Mouse (Mus musculus) neural tube, embryonic 15.5 days (tissue): ENCODE data around the gene Spsb3. TPM values are rescaled to one million over a fixed set of nuclear protein-coding genes. Genes with fewer than 3 reads are reported as not detected.

Experiments
- ATAC-seq: fragments of 200-750 bp; cut with Nextera tagmentation; 2 replicates; pipeline ENCODE4 v1.8.0; 2017; ENCODE audit warnings: mild to moderate bottlenecking, moderate TSS enrichment, moderate library complexity; ENCODE audit not compliant: low FRiP score
- H3K27ac ChIP-seq: fragments of 300-500 bp; sonication (generic); replicated peaks from 2 replicates; pipeline ENCODE4 v1.5.1; 2015; ENCODE audit warnings: mild to moderate bottlenecking, inconsistent platforms
- H3K27me3 ChIP-seq: fragments of 300-500 bp; sonication (generic); replicated peaks from 2 replicates; pipeline ENCODE4 v1.6.1; 2015; ENCODE audit warnings: inconsistent platforms
- H3K36me3 ChIP-seq: fragments of 300-500 bp; sonication (generic); 2 replicates; pipeline ENCODE4 v1.6.1; 2015; ENCODE audit warnings: inconsistent platforms
- H3K4me1 ChIP-seq: fragments of 300-500 bp; sonication (generic); 2 replicates; pipeline ENCODE4 v1.6.1; 2015; ENCODE audit warnings: inconsistent platforms
- H3K4me2 ChIP-seq: fragments of 300-500 bp; sonication (generic); 2 replicates; pipeline ENCODE4 v1.6.1; 2015; ENCODE audit warnings: inconsistent platforms, mild to moderate bottlenecking, moderate library complexity
- H3K4me3 ChIP-seq: fragments of 300-500 bp; sonication (generic); replicated peaks from 2 replicates; pipeline ENCODE4 v1.5.1; 2015; ENCODE audit warnings: mild to moderate bottlenecking, inconsistent platforms
- H3K9ac ChIP-seq: fragments of 300-500 bp; sonication (generic); replicated peaks from 2 replicates; pipeline ENCODE4 v1.6.1; 2015; ENCODE audit warnings: mild to moderate bottlenecking, inconsistent platforms
- H3K9me3 ChIP-seq: fragments of 300-500 bp; sonication (generic); replicated peaks from 2 replicates; pipeline ENCODE4 v1.6.1; 2016; ENCODE audit warnings: inconsistent platforms
- WGBS: fragments of 180-500 bp; shearing (Covaris S2); methylation state at CpG from one replicate; pipeline ENCODE4 v1.1.7; 2015; ENCODE audit warnings: mixed read lengths; 5-methylcytosine and 5-hydroxymethylcytosine counted together
- polyA plus RNA-seq: library from polyadenylated mRNA; unstranded; fragments of >200 nt; fragmentation: Nextera tagmentation; extraction: Ambion mirVana; gene quantifications from 2 replicates; pipeline ENCODE4 v1.2.1, GENCODE M21; 2015

Gene Spsb3
- polyA plus RNA-seq, result 77.6 and 84.2 TPM in 2 replicates

DNA sequence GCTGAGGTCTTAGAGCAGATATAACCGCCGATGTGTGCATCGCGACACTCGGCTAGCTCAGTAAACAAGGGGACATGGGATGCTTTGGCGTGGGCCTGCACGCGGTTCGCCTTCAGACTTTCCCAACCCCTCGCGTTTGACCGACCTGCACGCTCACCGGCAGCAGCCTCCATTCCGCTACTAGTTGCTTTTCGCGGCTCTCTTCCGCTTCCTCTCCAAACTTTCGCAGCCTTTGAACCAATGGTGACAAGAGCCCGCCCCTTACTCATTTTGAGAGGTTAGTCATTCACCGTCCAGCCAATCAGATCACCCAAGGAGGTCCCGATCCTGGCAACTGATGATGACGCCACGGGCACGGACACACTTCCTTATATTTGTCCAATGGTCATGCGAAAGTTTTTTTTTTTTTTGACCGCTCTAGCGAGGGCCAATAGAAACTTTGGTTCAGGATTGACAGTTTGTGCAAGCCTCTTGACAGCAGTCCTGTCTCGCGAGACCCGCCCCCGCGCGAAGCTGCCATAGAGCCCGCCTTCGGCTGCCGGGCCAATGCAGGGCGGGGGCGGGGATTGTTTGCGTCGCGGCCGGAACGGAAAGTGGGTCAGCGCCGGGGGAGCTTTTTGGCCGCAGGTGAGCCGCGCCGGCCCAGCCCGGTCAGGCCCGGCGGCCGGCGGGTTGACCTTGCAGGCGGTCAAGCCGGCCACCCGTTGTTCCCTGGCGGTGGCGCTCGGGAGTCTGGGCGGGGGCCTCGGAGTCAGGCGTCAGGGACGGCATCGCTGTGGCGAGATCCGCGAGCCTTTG lies at the start of gene Spsb3, which contains the start of gene Nubp2:
Spsb3 (plus strand) TSS at position 510 of the 798 bp plus-strand sequence.
Nubp2 (minus strand) TSS at position 216 of the 798 bp plus-strand sequence.
- Histone ChIP-seq H3K27ac (peak within 1 kb of the TSS; percentile 87), H3K36me3 (peaks cover 48% of the 10 kb centered on the region), H3K4me3 (peak within 1 kb of the TSS; percentile 93), H3K4me2 (peak within 1 kb of the TSS; percentile 96), H3K9ac (peak within 1 kb of the TSS; percentile 85), H3K9me3 (no peaks in the 10 kb centered on the region), H3K4me1 (peaks cover 52% of the 10 kb centered on the region), H3K27me3 (no peaks in the 10 kb centered on the region)
- WGBS, result under 1% methylated on average over 69 of the region's 69 CpGs
- peak; percentile 97 for ATAC-seq

DNA sequence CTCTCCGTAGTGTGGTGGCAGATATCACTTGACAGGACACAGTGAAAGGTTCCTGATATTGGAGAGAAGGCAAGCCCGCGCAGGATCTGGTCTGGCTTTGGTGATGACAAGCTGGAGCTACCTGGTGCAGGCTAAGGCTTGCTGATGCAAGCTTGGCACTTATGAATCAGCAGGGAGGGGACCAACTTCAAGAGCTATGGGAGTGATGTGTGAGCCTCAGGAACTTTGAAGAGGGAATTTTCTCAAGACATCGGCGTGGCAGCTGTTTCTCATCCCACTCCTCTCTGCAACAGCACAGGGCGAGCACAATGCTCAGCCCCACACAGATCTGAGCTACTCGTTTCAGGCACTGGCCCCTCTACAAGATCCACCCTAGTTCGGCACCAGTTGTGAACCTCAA lies 46.6 kb upstream of the Spsb3 start, which contains the start of gene Hagh:
Hagh (plus strand) TSS at position 302 of the 400 bp plus-strand sequence.
- no peak for ATAC-seq
- H3K27me3 ChIP-seq, result peaks cover 36% of the 10 kb centered on the region
- no peaks in the 10 kb centered on the region for H3K9me3 ChIP-seq
- H3K36me3 ChIP-seq, result no peaks in the 10 kb centered on the region
- 72% methylated on average over 8 of the region's 8 CpGs for WGBS
- no peak within 1 kb of the TSS for H3K27ac ChIP-seq
- H3K9ac ChIP-seq, result no peak within 1 kb of the TSS
- no peak within 1 kb of the TSS for H3K4me2 ChIP-seq
- H3K4me3 ChIP-seq, result no peak within 1 kb of the TSS
- no peaks in the 10 kb centered on the region for H3K4me1 ChIP-seq

DNA sequence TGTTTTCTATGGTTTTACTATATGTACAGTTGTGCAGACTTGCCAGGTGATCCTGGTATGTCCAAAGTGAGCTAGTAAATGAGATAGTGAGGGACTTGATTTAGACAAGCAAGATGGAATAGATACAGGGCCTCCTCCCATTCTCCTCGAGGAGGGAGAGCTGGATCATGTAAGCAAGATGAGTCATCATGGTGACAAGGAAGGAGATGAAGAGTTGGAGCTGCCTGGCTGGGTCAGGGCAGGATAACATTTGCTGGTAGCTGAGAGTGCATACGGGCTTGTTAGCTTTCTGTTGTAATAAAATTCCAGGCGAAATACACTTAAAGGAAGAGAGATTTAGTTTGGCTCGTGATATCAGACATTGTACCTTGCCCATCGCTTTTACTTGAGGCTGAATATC lies 46.1 kb upstream of the Spsb3 start:
- peaks cover 36% of the 10 kb centered on the region for H3K27me3 ChIP-seq
- no peak overlapping the region for H3K4me2 ChIP-seq
- no peak overlapping the region for H3K27ac ChIP-seq
- no peaks in the 10 kb centered on the region for H3K36me3 ChIP-seq
- no peak for ATAC-seq
- no peaks in the 10 kb centered on the region for H3K9me3 ChIP-seq
- 69% methylated on average over 5 of the region's 5 CpGs for WGBS
- H3K4me1 ChIP-seq, result no peaks in the 10 kb centered on the region
- H3K4me3 ChIP-seq, result no peak overlapping the region
- no peak overlapping the region for H3K9ac ChIP-seq

DNA sequence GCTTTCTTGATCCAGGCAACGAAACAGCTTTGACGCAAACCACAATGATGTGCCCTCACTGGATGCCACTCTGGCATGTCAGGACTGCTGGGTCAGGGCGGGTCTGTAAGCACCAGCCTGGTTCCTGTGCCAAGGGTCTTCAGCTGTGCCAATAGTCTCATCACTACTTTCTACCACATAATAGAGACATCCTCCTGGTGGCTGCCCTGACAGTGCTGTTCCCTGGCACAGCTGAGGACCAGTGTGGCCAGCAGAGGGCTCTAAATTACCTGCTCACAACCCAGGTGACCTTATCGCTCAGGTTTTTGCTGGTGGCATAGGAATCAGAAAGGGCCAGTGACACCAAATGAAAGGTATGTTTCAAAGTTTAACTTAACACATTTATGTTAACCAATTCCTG lies 45.3 kb upstream of the Spsb3 start:
- peaks cover 33% of the 10 kb centered on the region for H3K27me3 ChIP-seq
- H3K36me3 ChIP-seq, result no peaks in the 10 kb centered on the region
- 54% methylated on average over 4 of the region's 4 CpGs for WGBS
- no peaks in the 10 kb centered on the region for H3K4me1 ChIP-seq
- no peak overlapping the region for H3K4me2 ChIP-seq
- H3K4me3 ChIP-seq, result no peak overlapping the region
- H3K9ac ChIP-seq, result no peak overlapping the region
- no peak for ATAC-seq
- H3K27ac ChIP-seq, result no peak overlapping the region
- no peaks in the 10 kb centered on the region for H3K9me3 ChIP-seq

DNA sequence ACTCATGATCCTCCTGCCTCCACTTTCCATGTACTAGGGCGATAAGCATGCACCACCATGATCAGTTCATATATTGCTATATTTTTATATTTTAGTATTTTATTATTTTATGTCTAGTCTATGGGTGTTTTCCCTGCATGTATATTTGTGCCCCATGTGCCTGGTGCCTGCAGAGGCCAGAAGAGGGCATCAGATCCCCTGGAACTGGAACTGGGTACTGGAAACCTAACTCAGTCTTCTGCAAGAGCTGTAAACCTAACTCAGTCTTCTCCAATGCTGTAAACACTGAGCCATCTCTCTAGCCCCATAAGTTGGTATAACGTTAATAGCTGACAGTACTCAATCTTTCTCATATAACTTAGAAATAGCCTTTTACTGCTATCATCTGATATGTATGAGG lies 43.8 kb upstream of the Spsb3 start:
- Histone ChIP-seq H3K27ac (no peak overlapping the region), H3K4me1 (no peaks in the 10 kb centered on the region), H3K9ac (no peak overlapping the region), H3K36me3 (no peaks in the 10 kb centered on the region), H3K27me3 (peaks cover 27% of the 10 kb centered on the region), H3K9me3 (no peaks in the 10 kb centered on the region), H3K4me2 (no peak overlapping the region), H3K4me3 (no peak overlapping the region)
- WGBS, result 64% methylated on average over 2 of the region's 2 CpGs
- ATAC-seq, result no peak

DNA sequence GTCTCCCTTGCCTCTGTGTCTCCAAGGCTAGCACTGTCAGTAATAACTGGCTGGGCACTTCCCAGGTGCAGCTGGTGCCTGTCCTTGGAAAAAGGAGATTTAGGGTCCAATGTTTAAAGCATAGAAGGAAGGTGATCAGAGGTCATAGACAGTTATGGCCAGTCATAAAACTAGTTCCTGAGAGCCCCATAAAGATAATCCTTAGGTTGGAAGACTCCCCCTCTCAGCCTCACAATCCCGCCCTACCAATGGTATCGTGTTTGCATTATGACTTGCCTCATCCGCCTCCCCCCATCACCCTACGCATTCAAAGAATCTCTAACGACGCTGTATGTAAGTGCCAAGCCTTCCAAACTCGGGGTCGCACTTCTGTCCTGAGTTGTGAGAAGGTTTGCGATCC lies 41.9 kb upstream of the Spsb3 start:
- peaks cover 10% of the 10 kb centered on the region for H3K4me1 ChIP-seq
- H3K36me3 ChIP-seq, result no peaks in the 10 kb centered on the region
- H3K27ac ChIP-seq, result no peak overlapping the region
- H3K4me2 ChIP-seq, result no peak overlapping the region
- no peak overlapping the region for H3K4me3 ChIP-seq
- no peak overlapping the region for H3K9ac ChIP-seq
- peaks cover 27% of the 10 kb centered on the region for H3K27me3 ChIP-seq
- H3K9me3 ChIP-seq, result no peaks in the 10 kb centered on the region
- no peak for ATAC-seq
- 40% methylated on average over 9 of the region's 9 CpGs for WGBS

DNA sequence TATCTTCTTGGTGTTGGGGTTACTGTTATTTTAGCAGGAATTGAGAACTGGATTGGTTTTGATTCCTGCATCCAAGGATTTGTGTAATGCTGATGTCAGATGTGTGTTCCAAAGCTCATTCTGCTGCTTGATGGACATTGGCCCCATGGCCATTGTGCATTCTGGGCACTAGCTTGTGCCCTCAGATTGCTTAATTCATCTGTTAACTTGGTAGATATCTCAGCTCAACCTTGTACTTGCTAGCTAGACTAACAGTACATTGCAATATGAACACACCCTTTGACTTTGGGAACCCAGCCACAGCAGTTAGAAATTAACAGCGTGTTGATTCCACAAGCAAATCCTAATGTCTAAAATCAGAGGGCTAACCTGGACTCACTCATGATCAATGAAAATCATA lies 39.1 kb upstream of the Spsb3 start:
- no peak overlapping the region for H3K9ac ChIP-seq
- no peaks in the 10 kb centered on the region for H3K36me3 ChIP-seq
- no peaks in the 10 kb centered on the region for H3K9me3 ChIP-seq
- ATAC-seq, result no peak
- H3K27me3 ChIP-seq, result peaks cover 11% of the 10 kb centered on the region
- no peak overlapping the region for H3K4me2 ChIP-seq
- no peak overlapping the region for H3K27ac ChIP-seq
- 100% methylated on average over 1 of the region's 1 CpGs for WGBS
- no peak overlapping the region for H3K4me3 ChIP-seq
- H3K4me1 ChIP-seq, result peaks cover 23% of the 10 kb centered on the region

DNA sequence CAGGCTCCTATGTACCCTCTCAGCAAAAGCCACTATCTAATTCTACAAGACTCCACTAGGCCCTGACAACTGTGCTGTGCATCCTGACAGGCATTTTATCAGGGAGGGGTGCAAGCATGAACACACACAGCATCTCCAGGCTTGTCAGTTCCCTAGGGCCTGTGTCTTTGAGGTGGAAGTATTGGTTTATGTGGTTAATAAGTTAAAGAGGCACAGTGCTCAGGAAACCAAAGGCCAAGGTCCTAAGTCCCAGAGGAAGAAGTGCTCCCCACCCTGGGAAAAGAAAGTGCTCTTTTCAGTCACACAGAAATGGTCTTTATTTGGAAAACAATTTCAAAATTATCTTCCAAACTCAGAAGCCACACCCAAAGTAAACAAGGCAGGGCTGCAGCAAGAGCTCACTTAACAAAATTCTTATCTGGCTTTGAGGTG lies 37.8 kb upstream of the Spsb3 start:
- peaks cover 5% of the 10 kb centered on the region; the same call in 1 of the 2 replicates for H3K27me3 ChIP-seq
- peak overlapping the region; percentile 93 for H3K4me2 ChIP-seq
- H3K36me3 ChIP-seq, result peaks cover 5% of the 10 kb centered on the region
- no peak overlapping the region for H3K27ac ChIP-seq
- H3K4me3 ChIP-seq, result peak overlapping the region; percentile 12; the same call in 1 of the 2 replicates
- no peak for ATAC-seq
- no peak overlapping the region for H3K9ac ChIP-seq
- peaks cover 23% of the 10 kb centered on the region for H3K4me1 ChIP-seq
- no peaks in the 10 kb centered on the region for H3K9me3 ChIP-seq

DNA sequence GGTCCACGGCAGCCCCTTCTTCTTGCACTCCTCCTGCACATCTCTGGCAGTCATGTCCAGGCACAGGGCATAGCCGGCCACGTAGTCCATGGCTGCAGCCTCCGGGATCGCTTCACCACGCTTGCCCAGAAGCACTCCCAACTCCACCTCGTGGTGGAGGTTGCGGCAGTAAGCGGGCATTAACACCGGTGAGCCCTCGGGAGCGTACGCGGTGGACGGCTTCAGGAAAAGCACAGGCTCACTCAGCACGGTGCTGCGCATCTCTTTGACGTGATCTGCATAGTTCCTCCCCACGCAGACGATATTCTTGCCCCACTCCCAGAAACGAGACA lies 36.7 kb upstream of the Spsb3 start:
- Histone ChIP-seq H3K4me2 (peak overlapping the region; percentile 93), H3K4me1 (peaks cover 23% of the 10 kb centered on the region), H3K36me3 (peaks cover 9% of the 10 kb centered on the region), H3K9me3 (no peaks in the 10 kb centered on the region), H3K27me3 (no peaks in the 10 kb centered on the region; the same call in 1 of the 2 replicates), H3K27ac (peak overlapping the region; percentile 98), H3K4me3 (peak overlapping the region; percentile 98), H3K9ac (peak overlapping the region; percentile 77)
- WGBS, result 0% methylated on average over 21 of the region's 21 CpGs
- peak; percentile 79 for ATAC-seq

DNA sequence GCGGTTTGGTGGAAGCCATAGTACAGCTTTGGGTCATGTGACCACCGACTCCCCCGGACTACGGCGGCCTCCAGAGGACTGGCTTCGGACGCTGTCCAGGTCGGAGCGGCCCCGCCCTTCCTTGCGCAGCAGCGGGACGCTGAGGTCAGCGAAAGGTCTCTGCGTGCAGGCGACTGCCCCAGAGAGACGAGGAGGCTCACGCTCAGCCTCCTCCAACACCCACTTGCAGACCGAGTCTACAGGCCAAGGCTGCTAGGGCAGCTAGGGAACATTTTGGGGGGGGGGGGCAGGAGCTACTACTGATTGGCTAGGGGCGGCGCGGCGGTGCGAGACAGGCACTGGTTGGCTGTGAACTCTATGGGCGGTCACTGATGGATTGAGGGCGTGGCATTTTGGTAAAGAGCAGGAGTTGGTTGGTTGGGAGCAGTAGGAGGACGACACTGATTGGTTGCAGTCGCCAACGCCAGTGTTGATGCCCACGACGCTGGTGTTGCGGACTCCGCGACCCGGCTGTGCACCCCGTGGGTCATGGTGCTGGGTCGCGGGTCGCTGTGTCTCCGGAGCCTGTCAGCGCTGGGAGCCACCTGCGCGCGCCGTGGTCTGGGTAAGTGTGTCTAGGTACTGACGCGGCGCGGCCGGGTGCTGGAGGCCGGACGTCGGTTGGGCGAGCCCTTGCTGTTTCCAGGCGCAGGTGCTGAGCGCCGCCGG lies 36.2 kb upstream of the Spsb3 start, which contains the start of gene Fahd1:
Fahd1 (minus strand) TSS at position 300 of the 708 bp plus-strand sequence.
- WGBS, result 1% methylated on average over 58 of the region's 58 CpGs
- Histone ChIP-seq H3K27me3 (no peaks in the 10 kb centered on the region; the same call in 1 of the 2 replicates), H3K36me3 (peaks cover 12% of the 10 kb centered on the region), H3K4me2 (peak within 1 kb of the TSS; percentile 93), H3K4me3 (peak within 1 kb of the TSS; percentile 98), H3K9ac (peak within 1 kb of the TSS; percentile 77), H3K4me1 (peaks cover 23% of the 10 kb centered on the region), H3K9me3 (no peaks in the 10 kb centered on the region), H3K27ac (peak within 1 kb of the TSS; percentile 98)
- peak; percentile 100 for ATAC-seq

DNA sequence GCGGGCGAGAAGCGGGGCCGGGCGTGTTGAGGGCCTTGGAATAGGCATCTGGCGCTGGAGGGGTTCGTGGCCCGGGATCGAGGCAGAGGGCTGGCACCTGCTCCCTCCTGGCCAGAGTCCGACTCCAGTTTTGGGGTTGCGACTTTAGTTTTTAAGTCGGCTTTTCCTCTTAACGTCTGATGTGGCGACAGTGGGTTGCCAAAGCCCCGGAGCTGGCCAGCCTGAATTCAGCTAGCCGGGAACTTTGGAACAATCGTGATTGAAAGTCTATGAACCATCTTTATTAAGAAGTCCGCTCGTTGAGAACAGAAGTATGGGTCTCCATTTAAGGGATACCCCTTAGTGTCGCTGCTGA lies 35.7 kb upstream of the Spsb3 start:
- peak overlapping the region; percentile 93 for H3K4me2 ChIP-seq
- peaks cover 15% of the 10 kb centered on the region for H3K36me3 ChIP-seq
- no peaks in the 10 kb centered on the region for H3K9me3 ChIP-seq
- peaks cover 23% of the 10 kb centered on the region for H3K4me1 ChIP-seq
- no peaks in the 10 kb centered on the region; the same call in 1 of the 2 replicates for H3K27me3 ChIP-seq
- peak overlapping the region; percentile 70 for H3K9ac ChIP-seq
- peak overlapping the region; percentile 98 for H3K27ac ChIP-seq
- ATAC-seq, result no peak
- peak overlapping the region; percentile 98 for H3K4me3 ChIP-seq
- WGBS, result 2% methylated on average over 20 of the region's 20 CpGs
